16 mouse cellular contexts compared by ENCODE assay signal in the genomic region with DNA sequence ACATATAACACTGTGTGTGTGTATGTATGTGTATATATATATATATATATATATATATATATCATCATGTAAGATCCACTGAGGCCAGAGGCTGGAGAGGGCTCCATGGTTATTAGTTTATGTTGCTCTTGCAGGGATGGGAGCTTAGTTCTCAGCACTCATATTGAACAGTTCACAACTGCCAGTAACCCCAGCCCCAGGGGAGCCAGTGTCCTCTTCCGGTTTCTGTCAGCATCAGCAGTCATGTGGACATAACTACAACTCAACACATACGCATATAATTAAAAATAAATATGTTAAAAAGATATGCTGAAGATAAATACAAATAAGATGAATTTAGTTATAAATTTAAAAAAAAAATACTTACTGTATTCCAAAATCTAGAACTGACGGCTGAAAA.
"Had no signal": no experiment of that assay in that cellular context is flagged by ENCODE, and none has a peak within 500 bp of the region (broad histone marks: within the 10 kb centered on the region; RNA-seq: fewer than 3 reads in every experiment).

No protein-coding gene starts in this region.

- H3K27me3 ChIP-seq: neural tube, embryonic 13.5 days; neural tube, embryonic 15.5 days; stomach, embryonic 15.5 days had no signal

- H3K4me3 ChIP-seq: neural tube, embryonic 13.5 days; neural tube, embryonic 15.5 days; stomach, embryonic 15.5 days had no signal

- H3K27ac ChIP-seq: neural tube, embryonic 13.5 days; neural tube, embryonic 15.5 days; stomach, embryonic 15.5 days; stomach, postnatal 0 days had no signal

- H3K9ac ChIP-seq: neural tube, embryonic 13.5 days; neural tube, embryonic 15.5 days; stomach, embryonic 15.5 days had no signal

- DNase-seq: retina, postnatal 1 day; right cerebral cortex, adult 18-20 months; right cerebral cortex, postnatal 14 days; right cerebral cortex, postnatal 25 days; right cerebral cortex, postnatal 4 days; spleen, adult 18-20 months; thymus, adult 18-20 months; thymus, adult 2 months; thymus, postnatal 14 days; thymus, postnatal 25 days; thymus, postnatal 36 days; thymus, postnatal 4 days had no signal

- H3K36me3 ChIP-seq: neural tube, embryonic 15.5 days; stomach, embryonic 15.5 days had no signal

- H3K4me2 ChIP-seq: neural tube, embryonic 13.5 days; neural tube, embryonic 15.5 days; stomach, embryonic 15.5 days had no signal

- H3K9me3 ChIP-seq: neural tube, embryonic 13.5 days; neural tube, embryonic 15.5 days; stomach, embryonic 15.5 days had no signal
